Mouse (Mus musculus) 3134 (cell line): ENCODE measurements at regions not wholly inside any gene's neighbourhood (a gene's known extent, or its start where the extent isn't known, plus 50 kb on each side); places are given as distances from the start of the nearest gene placed in this dataset.
"Not testable (repeated sequence)": the region's sequence is repeated elsewhere in the genome, so short reads cannot be mapped to it uniquely, and the experiment has no call there.

Experiments used
- DNase-seq: peaks from one replicate; pipeline ENCODE4 v3.0.0-alpha.2; 2011; ENCODE audit warnings: low spot score; ENCODE audit not compliant: insufficient read length; ENCODE audit errors: extremely low read depth

DNA sequence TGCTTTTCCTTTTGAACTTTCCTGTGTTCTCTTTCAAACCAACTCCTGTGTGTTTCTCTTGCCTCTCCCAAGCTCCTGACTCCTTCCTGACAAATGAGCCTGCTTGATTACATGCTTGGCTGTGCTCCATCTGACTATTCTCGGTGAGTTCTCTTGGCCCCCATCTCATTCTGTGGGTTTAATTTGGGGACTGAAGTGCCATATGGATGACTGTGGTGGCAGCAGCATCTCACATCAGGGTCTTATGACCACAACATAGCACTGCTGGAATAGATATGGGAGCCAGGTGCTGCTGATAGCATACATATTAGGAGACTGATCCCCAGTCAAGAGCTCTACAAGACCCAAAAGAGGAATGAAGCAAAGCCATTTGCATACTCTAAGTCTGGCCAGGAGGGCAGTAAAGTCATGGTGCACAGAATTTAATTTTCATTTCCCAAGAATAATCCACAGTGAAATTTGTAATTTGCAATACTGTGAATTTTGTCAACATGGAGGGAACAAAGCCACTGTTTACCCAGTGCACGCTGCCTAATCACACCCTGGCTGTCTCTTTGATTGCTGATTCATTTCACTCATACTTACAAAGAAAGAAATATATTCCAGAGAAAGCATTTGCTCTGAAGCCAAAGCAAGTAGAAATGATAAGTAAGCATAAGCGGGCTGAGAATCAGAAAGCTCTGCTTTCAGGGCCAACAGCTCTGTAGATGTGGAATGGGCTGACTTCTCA is 1478.4 kb upstream of the Gm7489 start:
- DNase-seq: no peak

GRCm38 (mm10) chr15:52412869-52413771 is 1471.6 kb upstream of the Gm7489 start:
- DNase-seq: no peak

GRCm38 (mm10) chr15:52425976-52426375 is 1458.7 kb upstream of the Gm7489 start:
- DNase-seq: no peak

- no peak for DNase-seq
Measured at GRCm38 (mm10) chr15:52430491-52431158, 1454.1 kb upstream of the Gm7489 start.

GRCm38 (mm10) chr15:52433639-52434038 is 1451.1 kb upstream of the Gm7489 start:
- DNase-seq: no peak

DNA sequence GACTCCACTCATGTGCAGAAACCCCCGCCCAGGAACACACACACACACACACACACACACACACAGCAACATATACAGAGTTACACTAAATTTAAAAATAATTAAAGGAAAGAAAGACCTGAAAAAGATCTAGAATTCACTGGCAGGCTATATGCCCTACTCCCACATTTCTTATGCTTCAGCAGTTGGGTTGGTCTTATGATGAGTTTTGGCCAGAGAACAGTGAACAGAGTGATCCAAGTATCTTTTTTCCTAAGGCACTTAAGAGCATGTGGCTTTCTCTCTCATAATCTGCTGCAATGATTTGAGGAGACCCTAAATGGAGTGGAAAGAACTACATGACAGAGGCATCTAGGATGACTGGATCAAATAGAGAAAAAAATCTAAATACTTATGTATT is 1446.3 kb upstream of the Gm7489 start:
- DNase-seq: no peak

- DNase-seq: peak; percentile 13
Measured at GRCm38 (mm10) chr15:52458782-52459181, 1425.9 kb upstream of the Gm7489 start.

- no peak for DNase-seq
Measured at GRCm38 (mm10) chr15:52459315-52459714, 1425.4 kb upstream of the Gm7489 start.

DNA sequence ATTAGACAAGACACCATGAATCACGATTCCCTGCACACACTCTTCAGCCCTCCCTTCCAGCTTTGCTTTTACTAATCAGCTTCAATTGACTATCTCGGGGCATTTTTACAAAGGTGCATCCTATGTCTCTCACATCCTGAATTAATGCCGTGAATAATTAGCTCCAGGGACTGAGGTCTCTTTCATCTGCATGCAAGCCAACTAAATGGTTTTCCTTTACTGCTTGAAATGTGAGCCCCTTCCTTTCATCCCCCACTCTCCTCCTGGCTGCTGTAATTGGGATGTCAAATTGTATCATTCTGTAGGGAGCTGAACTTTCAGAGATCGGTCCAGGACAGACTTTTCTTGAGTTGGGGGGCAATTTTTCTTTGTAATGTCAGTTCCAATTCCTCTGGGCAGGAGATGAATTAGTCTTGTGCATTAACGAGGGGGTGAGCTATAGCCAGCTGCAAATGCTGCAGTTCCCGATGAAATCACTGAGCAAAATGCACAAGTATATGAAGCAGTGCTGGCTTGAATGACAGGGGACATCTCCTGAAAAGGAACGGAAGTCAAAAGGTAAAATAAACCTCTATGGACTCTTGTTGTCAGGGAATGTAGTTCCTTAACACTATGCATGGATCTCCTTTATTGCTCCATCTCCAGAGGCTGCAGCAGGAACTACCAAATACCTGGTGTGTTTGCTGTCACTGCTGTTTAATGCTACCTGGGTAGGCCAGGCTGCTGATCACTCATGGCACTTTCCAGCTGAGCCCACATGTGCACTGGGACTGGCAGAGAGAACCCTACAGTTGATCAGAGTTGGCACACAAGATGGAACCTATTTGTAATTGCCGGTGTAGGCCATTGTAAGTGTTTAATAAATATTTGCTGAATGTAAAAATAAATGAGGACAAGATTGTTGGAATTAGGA is 1420.2 kb upstream of the Gm7489 start:
- DNase-seq: no peak

DNA sequence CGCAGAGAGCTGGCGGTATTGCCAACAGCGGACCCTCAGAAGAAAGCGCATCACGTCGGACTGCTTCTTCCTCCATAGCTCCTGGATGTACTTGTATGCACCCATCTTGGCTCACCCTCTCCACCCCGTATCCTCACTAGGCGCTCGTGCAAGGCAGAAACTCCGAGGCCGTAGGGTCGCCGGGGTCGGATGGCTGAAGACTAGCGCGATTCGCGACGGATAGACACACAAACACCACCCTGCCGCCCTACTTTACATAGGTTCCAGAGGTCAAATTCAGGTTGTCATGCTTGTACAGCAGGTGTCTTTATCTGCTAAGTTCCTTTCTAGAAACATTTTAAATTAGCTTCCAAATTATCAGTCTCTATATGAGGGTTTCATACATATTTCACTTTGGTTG is 1406.6 kb upstream of the Gm7489 start:
- DNase-seq: not testable (repeated sequence)

DNA sequence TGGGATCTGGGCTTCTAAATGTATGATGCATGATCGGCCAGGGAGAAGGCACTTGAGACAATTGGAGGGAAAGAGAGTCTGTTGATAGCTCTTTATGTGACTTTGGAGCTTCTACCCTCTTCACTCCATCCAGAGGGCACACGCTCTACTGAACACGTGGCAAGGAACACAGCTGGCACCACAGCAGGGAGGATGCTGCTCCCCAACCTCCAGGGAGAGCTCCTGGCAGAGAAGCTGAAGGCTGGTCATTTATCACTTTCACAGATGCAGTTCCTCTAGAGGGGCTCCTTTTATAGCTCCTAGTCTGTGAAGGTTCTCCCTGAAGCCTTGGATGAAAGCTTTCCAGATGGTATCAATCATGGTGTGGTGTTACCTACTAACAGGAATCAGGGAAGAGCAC is 1403.9 kb upstream of the Gm7489 start:
- no peak for DNase-seq

- DNase-seq: no peak
Measured at GRCm38 (mm10) chr15:52483598-52484165, 1401.0 kb upstream of the Gm7489 start.

GRCm38 (mm10) chr15:52484276-52484675 is 1400.4 kb upstream of the Gm7489 start:
- no peak for DNase-seq

DNA sequence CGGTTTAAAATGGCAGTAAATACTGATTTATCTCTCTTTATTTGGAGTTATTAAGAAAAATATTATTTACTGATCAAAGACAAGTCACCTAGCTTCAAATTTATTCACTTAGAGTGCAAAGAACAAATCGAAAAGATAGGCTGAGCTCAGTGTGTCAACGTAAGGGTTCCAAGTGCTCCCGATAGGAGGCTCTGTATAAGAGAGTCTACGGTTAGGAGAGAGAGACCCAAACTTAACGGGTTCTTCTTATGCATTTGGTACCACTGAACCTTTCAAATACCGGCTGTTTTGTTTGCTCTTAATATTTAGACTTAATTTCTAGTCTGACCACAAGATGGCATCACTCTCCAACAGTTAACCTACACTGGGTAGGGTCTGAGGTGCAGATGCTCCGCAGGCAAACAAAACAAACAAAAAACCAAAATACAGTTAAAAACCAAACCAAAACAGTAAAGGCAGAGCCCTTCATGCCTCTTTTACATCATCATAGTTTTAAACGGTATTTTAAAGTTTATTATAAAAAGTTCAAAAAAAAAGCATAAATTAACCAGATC is 1379.4 kb upstream of the Gm7489 start:
- DNase-seq: peak; percentile 14

DNA sequence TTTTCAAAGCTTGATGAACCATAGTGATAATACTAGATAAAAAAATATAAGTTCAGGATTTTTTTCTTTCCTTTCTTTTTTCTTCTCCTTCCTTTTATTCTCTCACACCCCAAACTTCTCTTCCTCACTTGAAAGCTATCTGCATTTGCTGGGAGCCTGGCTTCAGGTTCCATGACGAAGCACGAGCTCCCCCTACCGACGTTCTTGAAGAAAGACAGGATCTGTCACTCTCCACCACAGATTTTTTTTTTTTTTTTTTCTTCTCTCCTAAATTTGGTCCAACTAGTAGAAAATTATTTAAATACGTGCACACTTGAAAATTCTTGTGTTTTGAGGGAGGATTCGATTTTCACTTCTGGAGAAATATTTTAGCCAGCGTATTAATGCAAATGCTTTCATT is 1377.8 kb upstream of the Gm7489 start:
- DNase-seq: no peak

- DNase-seq: no peak
Measured at GRCm38 (mm10) chr15:52508609-52509008, 1376.1 kb upstream of the Gm7489 start.

GRCm38 (mm10) chr15:52510137-52510536 is 1374.6 kb upstream of the Gm7489 start:
- DNase-seq: no peak

GRCm38 (mm10) chr15:52536594-52536993 is 1348.1 kb upstream of the Gm7489 start:
- DNase-seq: no peak

GRCm38 (mm10) chr15:52558682-52559081 is 1326.0 kb upstream of the Gm7489 start:
- no peak for DNase-seq

DNA sequence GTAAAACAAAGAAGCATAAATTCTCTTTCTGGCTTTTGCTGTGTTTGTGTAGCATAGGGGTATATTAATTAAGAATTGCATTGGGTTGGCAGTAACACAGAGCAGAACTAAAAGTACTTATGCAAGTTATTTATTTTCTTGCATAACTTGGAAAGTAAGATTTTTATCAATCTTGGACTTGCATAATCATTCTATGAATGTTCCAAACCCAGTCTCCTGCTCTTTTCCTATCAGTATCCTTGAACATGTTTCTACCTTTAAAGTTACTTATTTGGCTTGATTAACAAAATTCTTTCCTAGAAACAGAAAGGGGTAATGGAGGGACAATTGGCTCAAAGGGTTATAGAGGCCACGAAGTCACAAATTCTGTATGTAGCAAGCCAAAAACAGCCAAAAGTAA is 1320.6 kb upstream of the Gm7489 start:
- no peak for DNase-seq
